Mouse (Mus musculus) intestine, embryonic 16.5 days (tissue): Measurements from ENCODE around the gene Cd46. TPM values are rescaled to one million over a fixed set of nuclear protein-coding genes. Genes with fewer than 3 reads are reported as not detected.
A peak's percentile ranks its signal among the peaks of the same experiment; 100 is the strongest.

Source experiments
- ATAC-seq: fragments of 200-750 bp; cut with Nextera tagmentation; 2 replicates; pipeline ENCODE4 v1.8.0; 2017; ENCODE audit warnings: moderate TSS enrichment, moderate library complexity
- H3K27ac ChIP-seq: fragments of 300-500 bp; sonication (generic); 2 replicates; pipeline ENCODE4 v1.5.1; 2014; ENCODE audit warnings: mild to moderate bottlenecking, low read length
- H3K27me3 ChIP-seq: fragments of 300-500 bp; sonication (generic); replicated peaks from 2 replicates; pipeline ENCODE4 v1.6.1; 2014; ENCODE audit warnings: low read length, control low read depth, mixed read lengths; ENCODE audit not compliant: control insufficient read depth, insufficient read depth
- H3K36me3 ChIP-seq: fragments of 300-500 bp; sonication (generic); 2 replicates; pipeline ENCODE4 v1.6.1; 2014; ENCODE audit warnings: low read length, control low read depth; ENCODE audit not compliant: control insufficient read depth, insufficient read depth
- H3K4me1 ChIP-seq: fragments of 300-500 bp; sonication (generic); 2 replicates; pipeline ENCODE4 v1.6.1; 2014; ENCODE audit warnings: low read length, control low read depth, mixed read lengths; ENCODE audit not compliant: control insufficient read depth, insufficient read depth
- H3K4me2 ChIP-seq: fragments of 300-500 bp; sonication (generic); 2 replicates; pipeline ENCODE4 v1.6.1; 2014; ENCODE audit warnings: low read depth, low read length, control low read depth
- H3K4me3 ChIP-seq: fragments of 300-500 bp; sonication (generic); 2 replicates; pipeline ENCODE4 v1.5.1; 2014; ENCODE audit warnings: mild to moderate bottlenecking, low read length
- H3K9ac ChIP-seq: fragments of 300-500 bp; sonication (generic); 2 replicates; pipeline ENCODE4 v1.6.1; 2014; ENCODE audit warnings: low read depth, low read length
- H3K9me3 ChIP-seq: fragments of 300-500 bp; sonication (generic); 2 replicates; pipeline ENCODE4 v1.6.1; 2016; ENCODE audit warnings: low read length, control low read depth; ENCODE audit not compliant: control insufficient read depth
- WGBS: fragments of 180-500 bp; shearing (Covaris S2); extraction: QIAGEN DNeasy Blood & Tissue Kit; methylation state at CpG from one replicate; pipeline ENCODE4 v1.1.7; 2014; 5-methylcytosine and 5-hydroxymethylcytosine counted together
- polyA plus RNA-seq: library from polyadenylated mRNA; unstranded; fragments of >200 nt; fragmentation: Nextera tagmentation; extraction: Ambion mirVana; gene quantifications from 2 replicates; pipeline ENCODE4 v1.2.1, GENCODE M21; 2015

The Cd46 gene
- polyA plus RNA-seq, result 0.67 and 1.1 TPM in 2 replicates

- H3K9me3 ChIP-seq, result no peaks in the 10 kb centered on the region
- peaks cover 8% of the 10 kb centered on the region; the same call in 1 of the 2 replicates for H3K4me1 ChIP-seq
- 3% methylated on average over 14 of the region's 14 CpGs for WGBS
- H3K27me3 ChIP-seq, result no peaks in the 10 kb centered on the region
- peak within 1 kb of the TSS; percentile 70 for H3K9ac ChIP-seq
- peak within 1 kb of the TSS; percentile 54 for H3K4me3 ChIP-seq
- H3K27ac ChIP-seq, result peak within 1 kb of the TSS; percentile 72
- H3K4me2 ChIP-seq, result peak within 1 kb of the TSS; percentile 68
- H3K36me3 ChIP-seq, result no peaks in the 10 kb centered on the region
- ATAC-seq, result peak; percentile 99
Observed at GRCm38 (mm10) chr1:195092220-195092720, at the start of gene Cd46. Cd46 (minus strand) TSS chr1:195092249.

- Histone ChIP-seq H3K4me2 (peak overlapping the region; percentile 57; the same call in 1 of the 2 replicates), H3K4me1 (no peaks in the 10 kb centered on the region), H3K27me3 (no peaks in the 10 kb centered on the region), H3K4me3 (peak overlapping the region; percentile 69; the same call in 1 of the 2 replicates), H3K9ac (no peak overlapping the region), H3K9me3 (no peaks in the 10 kb centered on the region), H3K36me3 (0 out of 2 replicates have a peak, but pooled peaks cover 3% of the 10 kb centered on the region), H3K27ac (no peak overlapping the region; the same call in 1 of the 2 replicates)
- WGBS, result 49% methylated on average over 3 of the region's 3 CpGs
- ATAC-seq, result no peak
Observed at GRCm38 (mm10) chr1:195132070-195132469, 40.0 kb upstream of the Cd46 start.

- 0 out of 2 replicates have a peak, but pooled peaks cover 3% of the 10 kb centered on the region for H3K36me3 ChIP-seq
- H3K4me3 ChIP-seq, result peak overlapping the region; percentile 69
- H3K4me1 ChIP-seq, result no peaks in the 10 kb centered on the region
- H3K27me3 ChIP-seq, result no peaks in the 10 kb centered on the region
- ATAC-seq, result no peak
- peak overlapping the region; percentile 57 for H3K4me2 ChIP-seq
- 26% methylated on average over 4 of the region's 4 CpGs for WGBS
- H3K9me3 ChIP-seq, result no peaks in the 10 kb centered on the region
- peak overlapping the region; percentile 84 for H3K9ac ChIP-seq
- peak overlapping the region; percentile 95 for H3K27ac ChIP-seq
Observed at GRCm38 (mm10) chr1:195131675-195132015, 39.6 kb upstream of the Cd46 start.

- Histone ChIP-seq H3K9ac (peak within 1 kb of the TSS; percentile 84), H3K9me3 (no peaks in the 10 kb centered on the region), H3K4me3 (peak within 1 kb of the TSS; percentile 69), H3K4me2 (peak within 1 kb of the TSS; percentile 57), H3K36me3 (0 out of 2 replicates have a peak, but pooled peaks cover 3% of the 10 kb centered on the region), H3K27me3 (no peaks in the 10 kb centered on the region), H3K27ac (peak within 1 kb of the TSS; percentile 95), H3K4me1 (no peaks in the 10 kb centered on the region)
- ATAC-seq, result peak; percentile 100
- under 1% methylated on average over 31 of the region's 31 CpGs for WGBS
Observed at GRCm38 (mm10) chr1:195130953-195131674, 39.1 kb upstream of the Cd46 start, which contains the start of gene Cr1l. Cr1l (minus strand) TSS chr1:195131586.

- peak overlapping the region; percentile 95; the same call in 1 of the 2 replicates for H3K27ac ChIP-seq
- 0 out of 2 replicates have a peak, but pooled peaks cover 3% of the 10 kb centered on the region for H3K36me3 ChIP-seq
- WGBS, result 10% methylated on average over 2 of the region's 2 CpGs
- no peaks in the 10 kb centered on the region for H3K27me3 ChIP-seq
- no peaks in the 10 kb centered on the region for H3K9me3 ChIP-seq
- ATAC-seq, result peak; percentile 30; the same call in 1 of the 2 replicates
- peak overlapping the region; percentile 84 for H3K9ac ChIP-seq
- H3K4me3 ChIP-seq, result peak overlapping the region; percentile 69
- H3K4me1 ChIP-seq, result no peaks in the 10 kb centered on the region
- H3K4me2 ChIP-seq, result peak overlapping the region; percentile 57
Observed at GRCm38 (mm10) chr1:195130479-195130878, 38.4 kb upstream of the Cd46 start.

- WGBS, result 82% methylated on average over 1 of the region's 1 CpGs
- no peak overlapping the region for H3K4me3 ChIP-seq
Observed at GRCm38 (mm10) chr1:195129867-195130266, 37.8 kb upstream of the Cd46 start.

GRCm38 (mm10) chr1:195114414-195114813 is 22.4 kb upstream of the Cd46 start:
- WGBS, result 93% methylated on average over 1 of the region's 1 CpGs
- Histone ChIP-seq H3K4me3 (no peak overlapping the region), H3K4me2 (no peak overlapping the region), H3K36me3 (peaks cover 2% of the 10 kb centered on the region; the same call in 1 of the 2 replicates), H3K4me1 (no peaks in the 10 kb centered on the region), H3K27ac (no peak overlapping the region), H3K9ac (no peak overlapping the region), H3K27me3 (no peaks in the 10 kb centered on the region), H3K9me3 (no peaks in the 10 kb centered on the region)
- no peak for ATAC-seq

More at GRCm38 (mm10) chr1:195129867-195130266, 37.8 kb upstream of the Cd46 start:
- no peak for ATAC-seq
- Histone ChIP-seq H3K4me1 (no peaks in the 10 kb centered on the region), H3K27ac (no peak overlapping the region), H3K9ac (no peak overlapping the region), H3K27me3 (no peaks in the 10 kb centered on the region), H3K36me3 (0 out of 2 replicates have a peak, but pooled peaks cover 3% of the 10 kb centered on the region), H3K9me3 (no peaks in the 10 kb centered on the region), H3K4me2 (peak overlapping the region; percentile 20; the same call in 1 of the 2 replicates)

- H3K9me3 ChIP-seq, result no peaks in the 10 kb centered on the region
- no peaks in the 10 kb centered on the region for H3K4me1 ChIP-seq
- H3K36me3 ChIP-seq, result peaks cover 2% of the 10 kb centered on the region; the same call in 1 of the 2 replicates
- no peak overlapping the region for H3K4me3 ChIP-seq
- H3K4me2 ChIP-seq, result no peak overlapping the region
- H3K27ac ChIP-seq, result no peak overlapping the region
- ATAC-seq, result peak; percentile 62
- WGBS, result 92% methylated on average over 4 of the region's 4 CpGs
- no peak overlapping the region for H3K9ac ChIP-seq
- no peaks in the 10 kb centered on the region for H3K27me3 ChIP-seq
Observed at GRCm38 (mm10) chr1:195113621-195114020, 21.6 kb upstream of the Cd46 start.

- 0 out of 2 replicates have a peak, but pooled peaks cover 3% of the 10 kb centered on the region for H3K4me1 ChIP-seq
- H3K4me2 ChIP-seq, result no peak overlapping the region
- H3K9ac ChIP-seq, result no peak overlapping the region
- peaks cover 4% of the 10 kb centered on the region; the same call in 1 of the 2 replicates for H3K36me3 ChIP-seq
- H3K9me3 ChIP-seq, result no peaks in the 10 kb centered on the region
- H3K4me3 ChIP-seq, result no peak overlapping the region
- no peak overlapping the region for H3K27ac ChIP-seq
- no peaks in the 10 kb centered on the region for H3K27me3 ChIP-seq
- peak; percentile 57 for ATAC-seq
- 33% methylated on average over 4 of the region's 4 CpGs for WGBS
Observed at GRCm38 (mm10) chr1:195100693-195101092, 8.6 kb upstream of the Cd46 start.
